Mouse (Mus musculus): ENCODE data around the gene Ly6g.
"Not testable (repeated sequence)": the region's sequence is repeated elsewhere in the genome, so short reads cannot be mapped to it uniquely, and the experiment has no call there.

Ly6g gene

GRCm38 (mm10) chr15:75154940-75155339 is at the start of gene Ly6g:
Gene Ly6g, plus strand, starts transcription at chr15:75155240.
- DNase-seq = no peak

DNA sequence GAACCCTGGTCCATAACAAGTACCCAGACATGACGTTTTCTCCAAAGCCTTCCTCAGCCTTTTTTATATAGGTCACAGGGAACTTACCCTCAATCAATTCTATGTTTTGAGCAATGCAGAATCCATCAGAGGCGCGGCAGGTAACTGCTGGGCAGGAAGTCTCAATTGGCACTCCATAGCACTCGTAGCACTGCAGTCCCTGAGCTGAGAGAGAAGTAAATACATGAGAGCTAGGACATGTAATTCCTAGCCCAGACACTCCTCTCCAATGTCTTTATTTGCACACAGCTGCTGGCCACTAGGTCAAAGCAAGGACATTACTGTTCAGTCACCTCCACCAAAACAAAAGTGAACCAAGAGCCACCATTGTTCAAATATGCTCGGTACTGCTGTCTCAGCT is 44.6 kb upstream of the Ly6g start:
- peak; percentile 1 for DNase-seq

DNA sequence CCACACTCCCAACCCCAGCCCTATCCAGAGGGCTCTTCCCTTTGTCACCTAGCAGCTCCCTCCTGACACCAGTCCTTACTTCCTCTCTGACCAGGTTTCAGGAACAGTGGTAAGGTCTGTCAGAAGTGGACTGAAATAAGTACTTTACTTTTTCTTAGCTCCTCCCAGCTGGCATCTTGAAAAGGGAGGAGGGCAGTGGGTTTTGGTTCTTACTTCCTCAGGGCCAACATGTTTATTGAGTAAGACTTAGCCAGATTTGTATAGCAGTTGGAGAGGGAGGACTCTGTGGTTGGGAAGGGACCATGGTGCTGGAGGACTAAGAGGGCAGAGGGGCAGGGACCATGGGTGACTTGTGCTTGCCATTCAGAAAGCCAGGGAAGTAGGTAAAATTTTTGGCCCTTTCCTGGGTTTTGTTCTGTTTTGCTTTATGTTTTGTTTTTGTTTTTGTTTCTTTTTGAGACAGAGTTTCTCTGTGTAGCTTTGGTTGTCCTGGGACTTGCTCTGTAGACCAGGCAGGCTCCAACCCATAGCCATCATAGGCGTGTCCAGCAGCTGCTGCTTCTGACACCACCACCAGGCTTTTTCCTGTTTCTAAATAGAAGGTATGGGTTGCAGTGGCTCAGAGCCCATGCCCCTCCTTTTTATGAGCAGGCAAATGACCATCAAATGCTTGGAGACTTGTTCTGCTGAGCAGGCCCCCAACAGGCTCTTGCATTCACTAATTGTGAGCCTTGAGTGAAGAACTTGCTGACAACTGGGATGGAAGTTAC is 43.0 kb upstream of the Ly6g start, which contains the start of gene Ly6c2:
Gene Ly6c2 (minus strand): TSS at position 110 of the 770 bp plus-strand sequence.
- peak; percentile 24 for DNase-seq

DNA sequence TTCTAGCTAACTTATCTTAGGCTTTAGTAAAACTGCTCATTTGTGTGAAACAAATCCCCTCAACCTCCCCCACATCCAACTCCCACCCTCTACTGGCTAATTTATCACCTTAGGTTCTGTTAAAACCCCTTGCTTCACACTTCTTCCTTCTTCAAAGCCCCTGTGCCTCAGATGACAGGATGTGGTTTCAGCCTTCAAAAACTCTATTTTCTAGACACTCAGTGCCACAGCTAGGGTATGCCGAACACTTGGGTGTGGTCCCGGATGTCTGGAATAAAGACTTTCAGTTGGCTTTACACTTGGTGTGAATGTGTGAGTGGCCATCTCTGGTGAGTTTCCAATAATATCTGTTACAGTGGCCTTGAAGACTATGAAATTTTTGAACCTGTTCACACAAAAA is 38.5 kb upstream of the Ly6g start:
- DNase-seq = peak; percentile 28

GRCm38 (mm10) chr15:75117481-75117880 is 37.6 kb upstream of the Ly6g start:
- not testable (repeated sequence) for DNase-seq

DNA sequence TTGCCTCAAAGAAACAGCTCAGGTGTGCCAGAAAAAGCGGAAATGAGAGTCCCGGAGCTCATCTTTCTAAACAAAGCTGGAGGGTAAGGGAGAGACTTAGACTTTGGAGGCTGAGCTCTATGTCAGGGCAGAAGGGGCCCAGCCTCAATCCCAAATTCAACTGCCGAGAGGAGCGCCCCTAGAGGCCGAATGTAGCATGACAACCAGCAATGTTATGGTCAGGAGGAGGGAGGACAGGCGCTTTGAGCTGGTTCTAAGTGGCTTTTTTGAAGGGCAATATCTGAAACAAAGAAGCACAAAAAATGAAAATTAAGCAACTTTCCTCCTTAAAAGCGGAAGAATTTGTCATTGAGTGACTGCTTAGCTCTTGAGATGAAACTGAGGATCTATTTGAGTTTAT is 36.3 kb upstream of the Ly6g start:
- peak; percentile 54 for DNase-seq

- peak; percentile 7 for DNase-seq
These were observed 35.0 kb upstream of the Ly6g start for GRCm38 (mm10) chr15:75120066-75120465.

DNA sequence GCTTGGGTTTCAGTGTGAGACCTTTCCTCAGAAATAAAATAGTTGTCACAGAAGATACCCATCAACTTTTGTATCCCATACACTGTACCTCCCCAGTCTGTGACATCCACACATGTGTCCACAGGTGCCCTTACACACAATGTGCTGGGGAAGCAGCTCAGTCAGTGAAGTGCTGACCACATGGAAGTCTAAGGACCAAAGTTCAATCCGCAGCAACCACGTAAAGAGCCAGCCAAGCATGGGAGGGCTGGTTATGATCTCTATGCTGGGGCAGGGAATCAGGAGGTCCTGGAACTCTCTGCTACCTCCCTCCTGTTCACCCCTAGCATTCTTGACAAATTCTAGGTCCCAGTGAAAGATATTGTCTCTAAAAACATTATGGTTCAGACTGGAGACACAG is 22.7 kb upstream of the Ly6g start:
- DNase-seq = not testable (repeated sequence)

GRCm38 (mm10) chr15:75135090-75135783 is 19.8 kb upstream of the Ly6g start:
- not testable (repeated sequence) for DNase-seq

DNA sequence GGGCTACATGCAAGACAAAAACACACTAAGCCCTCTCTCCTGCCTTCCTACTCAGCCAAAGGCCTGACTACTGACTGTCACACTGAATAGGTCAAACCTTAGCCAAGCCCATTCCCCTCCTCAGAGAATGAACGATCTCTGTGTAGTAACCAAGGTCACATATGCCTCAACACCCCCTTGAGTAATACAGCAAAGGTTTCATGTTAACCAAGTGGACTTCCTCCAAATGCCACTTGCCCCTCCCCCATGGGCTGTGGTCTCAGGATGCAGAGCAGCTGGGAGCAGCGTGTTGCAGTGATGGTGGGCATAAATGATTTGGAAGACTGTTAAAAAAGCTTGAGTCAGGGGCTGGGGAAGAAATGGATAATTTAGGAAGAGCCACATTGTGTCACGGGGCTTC is 17.3 kb upstream of the Ly6g start:
- not testable (repeated sequence) for DNase-seq

DNA sequence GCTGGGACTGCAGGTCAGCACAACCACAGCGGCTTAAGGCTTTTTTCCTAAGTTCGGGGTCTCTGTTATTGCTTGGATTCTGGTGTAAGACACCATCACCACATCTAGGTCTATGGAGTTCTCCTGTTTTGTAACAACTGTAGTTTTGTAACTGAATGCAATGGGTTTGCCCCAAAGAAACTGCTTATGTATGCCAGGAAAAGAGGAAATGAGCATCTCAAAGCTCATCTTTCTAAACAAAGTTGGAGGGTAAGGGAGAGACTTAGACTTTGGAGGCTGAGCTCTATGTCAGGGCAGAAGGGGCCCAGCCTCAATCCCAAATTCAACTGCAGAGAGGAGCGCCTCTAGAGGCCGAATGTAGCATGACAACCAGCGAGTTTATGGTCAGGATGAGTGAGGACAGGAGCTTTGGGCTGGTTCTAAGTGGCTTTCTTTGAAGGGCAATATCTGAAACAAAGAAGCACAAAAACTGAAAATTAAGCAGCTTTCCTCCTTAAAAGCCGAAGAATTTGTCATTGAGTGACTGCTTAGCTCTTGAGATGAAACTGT is 13.2 kb upstream of the Ly6g start:
- DNase-seq = peak; percentile 47

- no peak for DNase-seq
These were observed 11.3 kb upstream of the Ly6g start for GRCm38 (mm10) chr15:75143735-75144134.

DNA sequence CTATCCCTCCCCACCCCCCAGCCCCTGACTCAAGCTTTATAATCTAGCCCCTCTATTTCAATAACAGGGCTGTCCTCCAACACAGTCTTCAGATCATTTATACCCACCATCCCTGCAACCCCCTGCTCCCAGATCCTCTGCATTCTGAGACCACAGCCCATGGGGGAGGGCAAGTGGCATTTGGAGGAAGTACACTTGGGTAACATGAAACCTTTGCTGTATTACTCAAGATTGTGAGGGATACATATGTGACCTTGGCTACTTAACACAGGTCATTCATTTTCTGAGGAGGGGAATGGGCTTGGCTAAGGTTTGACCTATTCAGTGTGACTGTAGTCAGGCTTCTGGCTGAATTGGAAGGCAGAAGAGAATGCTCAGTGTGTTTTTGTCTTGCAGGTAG is 2.0 kb upstream of the Ly6g start:
- DNase-seq = no peak

DNA sequence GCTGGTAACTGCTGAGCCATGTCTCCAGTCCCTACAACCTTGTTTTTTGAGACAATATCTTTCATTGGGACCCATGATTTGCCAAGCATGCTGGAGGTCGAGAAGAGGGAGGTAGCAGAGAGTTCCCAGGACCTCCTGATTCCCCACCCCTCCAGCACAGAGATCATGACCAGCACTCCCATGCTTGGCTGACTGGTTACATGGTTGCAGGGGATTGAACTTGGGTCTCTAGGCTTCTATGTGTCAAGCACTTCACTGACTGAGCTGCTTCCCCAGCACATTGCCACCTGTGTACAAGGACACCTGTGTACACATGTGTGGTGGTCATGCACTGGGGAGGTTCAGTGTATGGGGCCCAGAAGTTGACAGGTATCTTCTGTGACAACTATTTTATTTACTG is 2.6 kb downstream of the Ly6g start:
- DNase-seq = no peak

- DNase-seq = peak; percentile 18
These were observed 20.5 kb downstream of the Ly6g start for GRCm38 (mm10) chr15:75175506-75175905.

GRCm38 (mm10) chr15:75186291-75186690 is 31.3 kb downstream of the Ly6g start:
- DNase-seq = no peak

DNA sequence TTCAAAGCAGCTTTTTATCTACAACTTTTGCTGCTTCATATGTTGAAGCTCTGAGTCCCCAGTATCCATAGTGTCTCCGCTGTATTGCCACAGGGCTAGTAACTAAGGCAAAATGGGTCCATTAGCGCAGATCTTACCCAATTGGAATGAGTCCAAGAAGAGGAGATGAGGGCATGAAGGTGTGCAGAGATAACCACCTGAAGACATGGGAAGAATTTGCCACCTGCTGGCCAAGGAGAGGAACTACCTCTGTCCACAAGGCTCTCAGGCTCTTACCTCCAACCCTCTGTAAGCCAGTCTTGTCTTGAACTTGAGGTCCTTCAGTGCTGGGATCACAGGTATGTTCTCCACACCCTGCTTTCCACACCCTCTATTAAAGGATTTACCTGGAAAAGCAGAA is 34.1 kb downstream of the Ly6g start:
- peak; percentile 9 for DNase-seq

GRCm38 (mm10) chr15:75190560-75190959 is 35.5 kb downstream of the Ly6g start:
- peak; percentile 40 for DNase-seq

Measured in lung, postnatal 36 days (tissue).